Mouse (Mus musculus): ENCODE results near the gene Ski. TPM values are rescaled to one million over a fixed set of nuclear protein-coding genes. Genes with fewer than 3 reads are reported as not detected.

The Ski gene
- total RNA-seq, 1 experiment from 2014 or later, result 27.7 TPM

GRCm38 (mm10) chr4:155217241-155218103, 4.9 kb downstream of the Ski start:
- ATAC-seq (ENCODE audit: extremely low read depth, insufficient number of reproducible peaks, low FRiP score, poor library complexity, severe bottlenecking), result peak; percentile 55

GRCm38 (mm10) chr4:155215773-155216630, 6.4 kb downstream of the Ski start:
- no peak for ATAC-seq (ENCODE audit: extremely low read depth, insufficient number of reproducible peaks, low FRiP score, poor library complexity, severe bottlenecking)

- ATAC-seq (ENCODE audit: extremely low read depth, insufficient number of reproducible peaks, low FRiP score, poor library complexity, severe bottlenecking), result no peak
Measured at GRCm38 (mm10) chr4:155215203-155215602, 7.2 kb downstream of the Ski start.

- ATAC-seq (ENCODE audit: extremely low read depth, insufficient number of reproducible peaks, low FRiP score, poor library complexity, severe bottlenecking), result no peak
Measured at GRCm38 (mm10) chr4:155214793-155215192, 7.6 kb downstream of the Ski start.

GRCm38 (mm10) chr4:155214188-155214587, 8.2 kb downstream of the Ski start:
- no peak for ATAC-seq (ENCODE audit: extremely low read depth, insufficient number of reproducible peaks, low FRiP score, poor library complexity, severe bottlenecking)

- ATAC-seq (ENCODE audit: extremely low read depth, insufficient number of reproducible peaks, low FRiP score, poor library complexity, severe bottlenecking), result no peak
Measured at GRCm38 (mm10) chr4:155213752-155214054, 8.7 kb downstream of the Ski start.

GRCm38 (mm10) chr4:155213052-155213751, 9.2 kb downstream of the Ski start:
- ATAC-seq (ENCODE audit: extremely low read depth, insufficient number of reproducible peaks, low FRiP score, poor library complexity, severe bottlenecking), result no peak

GRCm38 (mm10) chr4:155209494-155209893, 12.9 kb downstream of the Ski start:
- no peak for ATAC-seq (ENCODE audit: extremely low read depth, insufficient number of reproducible peaks, low FRiP score, poor library complexity, severe bottlenecking)

GRCm38 (mm10) chr4:155209079-155209478, 13.3 kb downstream of the Ski start:
- no peak for ATAC-seq (ENCODE audit: extremely low read depth, insufficient number of reproducible peaks, low FRiP score, poor library complexity, severe bottlenecking)

- no peak for ATAC-seq (ENCODE audit: extremely low read depth, insufficient number of reproducible peaks, low FRiP score, poor library complexity, severe bottlenecking)
Measured at GRCm38 (mm10) chr4:155208613-155209012, 13.8 kb downstream of the Ski start.

- no peak for ATAC-seq (ENCODE audit: extremely low read depth, insufficient number of reproducible peaks, low FRiP score, poor library complexity, severe bottlenecking)
Measured at GRCm38 (mm10) chr4:155207841-155208240, 14.6 kb downstream of the Ski start.

- no peak for ATAC-seq (ENCODE audit: extremely low read depth, insufficient number of reproducible peaks, low FRiP score, poor library complexity, severe bottlenecking)
Measured at GRCm38 (mm10) chr4:155206498-155206897, 15.9 kb downstream of the Ski start.

- ATAC-seq (ENCODE audit: extremely low read depth, insufficient number of reproducible peaks, low FRiP score, poor library complexity, severe bottlenecking), result no peak
Measured at GRCm38 (mm10) chr4:155205919-155206318, 16.5 kb downstream of the Ski start.

- ATAC-seq (ENCODE audit: extremely low read depth, insufficient number of reproducible peaks, low FRiP score, poor library complexity, severe bottlenecking), result no peak
Measured at GRCm38 (mm10) chr4:155201764-155202163, 20.6 kb downstream of the Ski start.

GRCm38 (mm10) chr4:155200861-155201390, 21.5 kb downstream of the Ski start:
- peak; percentile 90 for ATAC-seq (ENCODE audit: extremely low read depth, insufficient number of reproducible peaks, low FRiP score, poor library complexity, severe bottlenecking)

- ATAC-seq (ENCODE audit: extremely low read depth, insufficient number of reproducible peaks, low FRiP score, poor library complexity, severe bottlenecking), result no peak
Measured at GRCm38 (mm10) chr4:155197726-155198125, 24.7 kb downstream of the Ski start.

- no peak for ATAC-seq (ENCODE audit: extremely low read depth, insufficient number of reproducible peaks, low FRiP score, poor library complexity, severe bottlenecking)
Measured at GRCm38 (mm10) chr4:155195204-155195603, 27.2 kb downstream of the Ski start.

- ATAC-seq (ENCODE audit: extremely low read depth, insufficient number of reproducible peaks, low FRiP score, poor library complexity, severe bottlenecking), result no peak
Measured at GRCm38 (mm10) chr4:155190275-155190674, 32.1 kb downstream of the Ski start.

GRCm38 (mm10) chr4:155189711-155190139, 32.7 kb downstream of the Ski start:
- ATAC-seq (ENCODE audit: extremely low read depth, insufficient number of reproducible peaks, low FRiP score, poor library complexity, severe bottlenecking), result no peak
